Mouse (Mus musculus): ENCODE measurements around the gene Wfdc6a.
"Not testable (repeated sequence)": the region's sequence is repeated elsewhere in the genome, so short reads cannot be mapped to it uniquely, and the experiment has no call there.

Wfdc6a gene

GRCm38 (mm10) chr2:164585025-164585725 lies at the start of gene Wfdc6a:
Gene Wfdc6a, minus strand, starts transcription at chr2:164585447.
- DNase-seq (ENCODE audit: low read depth, low spot score) = not testable (repeated sequence)

- DNase-seq (ENCODE audit: low read depth, low spot score) = no peak
Observed at GRCm38 (mm10) chr2:164621775-164622174, 36.5 kb upstream of the Wfdc6a start.

DNA sequence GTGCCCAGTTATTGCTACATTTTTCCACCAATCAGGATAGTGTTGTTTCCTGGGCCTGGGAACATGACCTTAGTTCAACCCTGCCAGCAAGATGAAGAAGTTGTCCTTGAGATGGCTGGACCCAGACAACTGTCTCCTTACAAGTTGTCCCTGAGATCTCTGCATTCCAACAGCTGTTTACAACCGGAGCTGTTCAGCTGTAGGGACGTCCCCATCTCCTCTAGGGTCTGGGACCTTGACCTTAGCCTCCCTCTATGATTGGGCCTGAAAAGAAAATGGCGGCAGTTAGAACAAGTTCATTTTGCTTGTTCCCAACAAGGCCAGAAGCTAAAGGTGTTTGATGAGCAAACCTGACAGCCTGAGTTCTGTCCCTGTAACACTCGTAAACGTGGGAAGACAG lies 33.8 kb upstream of the Wfdc6a start:
- no peak for DNase-seq (ENCODE audit: low read depth, low spot score)

GRCm38 (mm10) chr2:164615386-164615785 lies 30.1 kb upstream of the Wfdc6a start:
- DNase-seq (ENCODE audit: low read depth, low spot score) = no peak

DNA sequence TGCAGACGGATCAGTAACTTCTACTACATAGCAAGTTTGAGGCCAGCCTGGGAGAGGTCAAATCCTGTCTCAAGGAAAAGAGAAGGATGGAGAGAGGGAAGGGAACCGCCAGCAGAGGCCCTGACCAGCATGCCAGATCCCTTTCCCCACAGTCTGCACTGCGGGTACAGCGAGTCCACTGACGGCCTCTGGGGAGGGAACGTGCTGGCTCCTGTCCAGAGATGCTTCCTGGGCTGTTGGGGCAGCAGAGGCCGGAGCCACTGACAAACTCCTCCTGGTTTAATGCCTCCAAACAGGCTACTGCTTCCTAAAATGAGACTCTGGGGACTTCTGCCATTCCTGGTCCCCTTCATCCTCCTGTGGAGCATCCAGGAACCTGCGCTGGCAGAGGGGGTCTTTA lies 28.2 kb upstream of the Wfdc6a start, which contains the start of the genes Wfdc6b and Wfdc8:
Wfdc6b (plus strand) TSS at position 52 of the 400 bp plus-strand sequence.
Wfdc8 (minus strand) TSS at position 156 of the 400 bp plus-strand sequence.
- DNase-seq (ENCODE audit: low read depth, low spot score) = not testable (repeated sequence)

DNA sequence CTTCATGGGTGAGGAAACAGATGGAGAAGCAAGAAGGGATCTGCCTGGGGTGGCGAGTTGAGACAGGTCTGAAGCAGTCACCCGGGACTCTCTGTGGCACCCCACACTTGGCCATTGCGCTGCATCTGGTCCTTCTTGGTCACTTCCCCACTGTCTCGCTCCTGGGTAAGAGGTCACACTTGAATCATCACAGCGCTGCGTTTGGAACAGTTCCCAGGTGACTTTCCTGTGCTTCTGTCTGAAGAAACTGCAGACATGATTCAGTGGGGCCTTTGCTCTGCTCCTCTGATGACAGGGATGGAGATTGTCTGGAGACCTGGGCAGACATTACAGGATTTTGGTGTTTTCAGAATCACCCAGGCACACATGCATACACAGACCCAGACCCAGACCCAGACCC lies 23.5 kb upstream of the Wfdc6a start:
- no peak for DNase-seq (ENCODE audit: low read depth, low spot score)

- DNase-seq (ENCODE audit: low read depth, low spot score) = no peak
Observed at GRCm38 (mm10) chr2:164604411-164604810, 19.2 kb upstream of the Wfdc6a start.

DNA sequence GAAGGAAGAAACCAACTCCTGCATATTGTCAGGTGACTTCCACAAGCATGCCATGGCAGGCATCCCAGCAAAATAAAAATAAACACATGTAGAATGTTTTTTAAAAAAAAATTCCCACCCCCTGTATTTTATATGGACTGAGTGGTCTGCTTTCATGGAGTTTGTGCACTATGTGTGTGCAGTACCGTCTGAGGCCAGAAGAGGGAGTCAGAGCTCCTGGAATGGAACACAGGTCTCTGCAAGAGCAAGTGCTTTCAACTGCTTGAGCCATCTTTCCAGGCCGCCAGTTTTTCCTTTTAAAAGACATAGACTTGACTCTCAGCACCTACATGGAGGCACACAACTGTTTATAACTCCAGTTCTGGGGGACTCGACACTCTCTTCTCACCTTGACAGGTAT lies 18.2 kb upstream of the Wfdc6a start:
- DNase-seq (ENCODE audit: low read depth, low spot score) = no peak

DNA sequence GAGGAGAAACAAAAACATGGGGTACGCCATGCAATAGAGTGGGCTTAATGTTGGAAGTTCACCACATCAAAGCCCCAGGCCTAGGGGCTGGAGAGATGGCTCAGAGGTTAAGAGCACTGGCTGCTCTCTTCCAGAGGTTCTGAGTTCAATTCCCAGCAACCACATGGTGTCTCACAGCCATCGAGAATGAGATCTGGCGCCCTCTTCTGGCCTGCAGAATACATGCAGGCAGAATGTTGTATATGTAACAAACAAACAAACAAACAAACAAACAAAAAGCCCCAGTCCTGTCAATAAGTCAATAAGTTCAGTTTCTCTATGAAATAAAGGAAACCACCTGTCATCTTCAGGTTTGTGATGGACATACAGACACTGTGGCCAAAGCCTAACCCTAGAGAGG lies 14.9 kb upstream of the Wfdc6a start:
- no peak for DNase-seq (ENCODE audit: low read depth, low spot score)

DNA sequence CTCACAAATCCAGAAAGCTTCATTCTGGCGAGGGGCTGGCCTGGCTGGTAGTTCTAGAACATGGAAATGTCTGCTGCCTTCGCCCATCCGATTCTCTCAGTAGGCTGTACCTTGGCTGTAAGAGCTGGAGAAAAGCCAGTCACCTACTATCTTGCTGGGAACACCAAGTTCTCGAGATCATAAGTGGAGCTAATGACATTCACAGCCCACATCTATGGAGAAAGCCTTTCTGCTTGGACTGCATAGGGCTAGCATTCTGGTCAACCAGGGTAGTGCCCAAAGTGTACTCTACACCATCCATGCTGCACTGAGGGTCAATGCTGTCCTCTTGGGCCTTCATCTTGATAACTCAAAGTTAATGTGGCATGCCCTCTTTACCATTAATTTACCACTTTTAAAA lies 8.2 kb upstream of the Wfdc6a start, which contains the start of gene Eppin:
Eppin (minus strand) TSS at position 101 of the 400 bp plus-strand sequence.
- DNase-seq (ENCODE audit: low read depth, low spot score) = no peak

DNA sequence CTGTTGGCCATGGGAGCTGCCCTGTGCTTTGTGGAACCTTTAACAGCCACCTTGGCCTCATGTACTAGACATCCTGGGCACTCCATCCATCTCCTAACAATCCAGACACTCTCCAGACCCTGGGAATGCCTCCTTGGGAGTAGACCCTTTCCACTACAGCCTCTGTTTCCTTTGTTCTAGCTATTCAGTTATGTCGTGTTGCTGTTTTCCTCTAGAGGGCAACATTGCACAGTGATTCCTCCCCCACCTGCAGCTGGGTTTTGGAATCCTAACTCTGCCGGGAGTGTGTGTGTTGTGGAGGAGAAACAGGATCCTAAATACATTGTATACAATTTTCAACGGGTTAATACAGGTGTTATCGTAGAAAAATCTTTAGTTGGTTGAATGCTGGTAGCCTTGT lies 6.8 kb upstream of the Wfdc6a start:
- peak; percentile 75 for DNase-seq (ENCODE audit: low read depth, low spot score)

DNA sequence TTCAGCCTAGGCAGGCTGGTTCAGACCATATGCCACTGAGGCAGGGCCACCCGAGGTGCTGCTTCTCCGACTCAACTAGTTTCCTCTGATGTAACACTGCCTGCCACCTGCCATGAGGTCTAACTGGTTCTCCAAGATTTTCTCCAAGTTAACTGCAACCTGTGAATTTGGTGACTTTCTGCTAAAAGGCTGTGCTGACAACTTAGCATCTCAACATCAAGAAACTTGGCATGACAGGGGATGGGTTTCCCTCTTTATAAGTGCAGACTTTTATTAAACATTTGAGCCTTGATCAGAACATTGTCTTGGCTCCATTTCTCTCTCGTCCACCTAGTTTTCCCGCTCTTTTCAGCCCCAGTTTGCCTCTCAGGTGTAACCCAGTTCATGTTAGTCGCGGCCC lies 11.9 kb downstream of the Wfdc6a start, which contains the start of gene Spint3:
Spint3 (minus strand) TSS at position 101 of the 400 bp plus-strand sequence.
- DNase-seq (ENCODE audit: low read depth, low spot score) = not testable (repeated sequence)

DNA sequence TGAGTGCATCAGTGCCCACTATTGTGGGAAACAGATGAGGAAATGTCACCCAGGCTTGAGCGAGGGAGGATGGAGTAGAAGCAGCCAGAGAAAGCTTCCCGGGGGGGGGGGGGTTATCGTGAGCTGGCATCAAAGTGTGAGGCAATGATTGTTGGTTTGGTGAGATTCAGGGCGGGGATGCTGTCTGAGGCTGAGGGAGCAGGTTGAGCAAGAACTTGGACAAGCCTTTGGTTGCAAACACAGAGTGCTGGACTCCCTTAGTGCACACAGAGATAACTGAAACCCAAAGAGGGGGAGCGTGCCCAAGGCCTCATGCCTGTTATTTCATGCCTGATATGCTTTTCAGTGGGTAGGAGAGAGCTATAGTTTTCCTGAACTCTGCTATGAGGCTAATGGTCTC lies 17.8 kb downstream of the Wfdc6a start:
- no peak for DNase-seq (ENCODE audit: low read depth, low spot score)

DNA sequence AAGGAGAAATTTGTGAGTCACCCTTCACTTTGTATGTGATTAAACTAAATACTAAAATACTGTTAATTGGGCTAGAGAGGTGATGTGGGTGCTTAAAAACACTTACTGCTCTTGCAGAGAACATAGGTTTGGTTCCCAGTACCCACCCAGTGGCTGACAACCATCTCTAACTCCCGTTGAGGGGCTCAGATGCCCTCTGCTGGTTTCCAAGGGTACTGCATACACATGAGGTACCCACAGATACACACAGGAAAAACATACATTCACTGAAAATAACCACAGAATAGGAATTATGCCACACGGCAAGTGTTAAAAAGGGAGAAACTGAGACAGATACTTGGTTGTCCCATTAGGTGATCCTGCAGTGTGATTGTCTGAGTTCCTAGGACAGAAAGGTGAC lies 18.2 kb downstream of the Wfdc6a start:
- no peak for DNase-seq (ENCODE audit: low read depth, low spot score)

- DNase-seq (ENCODE audit: low read depth, low spot score) = peak; percentile 9
Observed at GRCm38 (mm10) chr2:164564346-164564745, 20.9 kb downstream of the Wfdc6a start.

GRCm38 (mm10) chr2:164563339-164564038 lies 21.8 kb downstream of the Wfdc6a start:
- peak; percentile 63 for DNase-seq (ENCODE audit: low read depth, low spot score)

GRCm38 (mm10) chr2:164562391-164563188 lies 22.7 kb downstream of the Wfdc6a start, which contains the start of gene Wfdc2:
Gene Wfdc2, plus strand, starts transcription at chr2:164562413.
- DNase-seq (ENCODE audit: low read depth, low spot score) = peak; percentile 12

DNA sequence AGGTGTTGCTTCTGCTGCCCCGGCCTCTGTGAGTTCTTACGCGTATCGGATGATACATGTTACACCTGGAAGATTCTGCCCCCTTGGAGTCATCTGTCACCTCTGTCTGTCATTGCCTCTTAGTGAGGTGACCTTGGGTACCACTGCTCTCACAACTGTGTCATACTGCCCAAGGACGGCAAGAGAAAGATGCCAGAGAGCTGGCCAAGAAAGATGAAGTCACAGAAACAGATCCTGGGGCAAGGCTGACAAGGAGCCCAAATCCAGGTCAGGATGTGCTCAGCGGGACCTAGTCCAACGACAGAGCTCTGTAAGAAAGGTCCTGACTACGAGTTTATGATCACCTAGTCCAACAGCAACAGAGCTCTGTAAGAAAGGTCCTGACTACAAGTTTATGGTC lies 25.1 kb downstream of the Wfdc6a start:
- DNase-seq (ENCODE audit: low read depth, low spot score) = no peak

DNA sequence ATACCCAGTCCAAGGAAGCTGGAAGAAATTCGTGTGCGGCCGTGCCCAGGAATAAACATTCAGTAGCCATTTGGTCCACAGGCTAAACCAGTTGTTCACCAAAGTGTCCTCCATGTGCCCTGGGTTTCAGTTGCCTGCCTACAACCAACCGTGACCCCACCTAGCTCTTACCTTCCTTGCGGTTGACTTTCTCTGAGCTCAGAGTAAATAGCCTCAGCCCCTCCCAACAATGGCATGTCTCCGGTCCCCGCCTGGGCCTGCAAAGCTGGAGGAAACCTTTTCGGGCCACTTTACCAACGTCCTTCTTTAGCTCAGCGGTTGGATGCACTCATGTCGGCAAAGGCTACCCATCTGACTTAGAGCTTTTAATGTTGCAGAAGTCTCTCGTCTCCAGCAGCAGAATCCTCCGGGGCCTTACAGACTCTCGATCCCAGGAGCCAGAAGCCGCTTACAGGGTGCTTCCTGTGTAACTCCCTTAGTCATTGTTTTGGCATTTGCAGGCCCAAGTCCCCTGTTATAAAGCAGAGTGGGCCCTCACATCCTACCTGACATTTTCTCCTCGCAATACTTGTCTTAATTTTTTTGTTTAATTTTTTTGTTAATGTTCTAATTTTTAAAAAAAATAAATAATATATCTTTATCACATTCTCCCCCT lies 26.1 kb downstream of the Wfdc6a start:
- DNase-seq (ENCODE audit: low read depth, low spot score) = no peak

GRCm38 (mm10) chr2:164558426-164558825 lies 26.8 kb downstream of the Wfdc6a start:
- DNase-seq (ENCODE audit: low read depth, low spot score) = no peak

DNA sequence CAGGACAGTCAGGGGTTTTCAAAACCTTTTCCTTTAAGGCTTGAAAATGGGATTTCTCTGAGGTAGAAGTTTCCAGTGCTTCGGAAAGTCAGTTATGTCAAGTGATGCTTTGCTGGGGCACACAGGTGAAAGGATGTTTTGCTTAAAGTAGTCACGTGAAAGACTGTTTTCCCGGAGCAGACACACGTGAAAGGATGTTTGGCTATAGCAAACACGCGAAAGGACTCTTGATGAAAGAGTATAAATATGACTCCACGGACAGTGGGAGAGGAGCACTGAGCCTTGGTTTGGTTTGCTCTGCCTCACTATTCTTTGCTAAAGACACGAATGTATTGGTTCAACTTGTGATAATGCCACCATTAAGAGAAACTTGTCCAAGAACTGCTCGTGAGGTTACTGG lies 33.7 kb downstream of the Wfdc6a start:
- DNase-seq (ENCODE audit: low read depth, low spot score) = no peak
